Mouse (Mus musculus) liver, embryonic 14.5 days (tissue): ENCODE measurements around the gene Pde1a. TPM values are rescaled to one million over a fixed set of nuclear protein-coding genes. Genes with fewer than 3 reads are reported as not detected.

ENCODE experiments used
- ATAC-seq: fragments of 200-750 bp; cut with Nextera tagmentation; 2 replicates; pipeline ENCODE4 v1.8.0; 2017; ENCODE audit warnings: moderate number of reproducible peaks, mild to moderate bottlenecking, moderate library complexity; ENCODE audit not compliant: insufficient read depth
- DNase-seq, 3 experiments: peaks; one replicate each; pipeline ENCODE4 v3.0.0-alpha.2; 2012 to 2013; ENCODE audit warnings: low read depth in 3 of 3, low spot score in 3 of 3
- H3K27ac ChIP-seq: fragments of 300-500 bp; sonication (generic); 2 replicates; pipeline ENCODE4 v1.5.1; 2014; ENCODE audit warnings: moderate library complexity, mild to moderate bottlenecking, control low read depth, inconsistent platforms
- H3K27me3 ChIP-seq: fragments of 300-500 bp; sonication (generic); 2 replicates; pipeline ENCODE4 v1.6.1; 2014; ENCODE audit warnings: mild to moderate bottlenecking, low read length, moderate library complexity; ENCODE audit not compliant: control insufficient read depth, insufficient read depth
- H3K36me3 ChIP-seq: fragments of 300-500 bp; sonication (generic); replicated peaks from 2 replicates; pipeline ENCODE4 v1.6.1; 2014; ENCODE audit warnings: low read depth; ENCODE audit not compliant: control insufficient read depth, insufficient read depth
- H3K4me1 ChIP-seq, 2 experiments: fragments of 200-500 bp in 1 of 2; fragments of 300-500 bp in 1 of 2; sonication (generic) in 1 of 2; replicated peaks; 2 replicates each; pipeline ENCODE4 v1.6.1; 2012 to 2014; ENCODE audit warnings: antibody characterized with exemption in 1 of 2, inconsistent platforms in 1 of 2, low read length in 1 of 2; ENCODE audit not compliant: control insufficient read depth in 2 of 2, insufficient read depth in 2 of 2
- H3K4me2 ChIP-seq: fragments of 300-500 bp; sonication (generic); 2 replicates; pipeline ENCODE4 v1.6.1; 2014; ENCODE audit warnings: low read depth, mild to moderate bottlenecking, control low read depth, moderate library complexity
- H3K4me3 ChIP-seq, 2 experiments: fragments of 200-500 bp in 1 of 2; fragments of 300-500 bp in 1 of 2; sonication (generic) in 1 of 2; 2 replicates each; pipeline ENCODE4 v1.5.1; 2012 to 2014; ENCODE audit warnings: low read depth in 2 of 2, low read length in 2 of 2, mild to moderate bottlenecking in 2 of 2, control low read depth in 1 of 2, inconsistent platforms in 1 of 2, moderate library complexity in 1 of 2; ENCODE audit not compliant: insufficient read depth in 1 of 2
- H3K9ac ChIP-seq: fragments of 300-500 bp; sonication (generic); replicated peaks from 2 replicates; pipeline ENCODE4 v1.6.1; 2014; ENCODE audit warnings: mild to moderate bottlenecking, control low read depth, moderate library complexity
- H3K9me3 ChIP-seq: fragments of 300-500 bp; sonication (generic); 2 replicates; pipeline ENCODE4 v1.6.1; 2016; ENCODE audit warnings: low read length, mixed read lengths; ENCODE audit not compliant: control insufficient read depth
- CTCF ChIP-seq: IDR thresholded peaks from 2 replicates; pipeline ENCODE4 v1.5.1; 2016; ENCODE audit warnings: antibody characterized with exemption, low read depth, control low read depth
- EP300 ChIP-seq: IDR thresholded peaks from 2 replicates; pipeline ENCODE4 v1.6.1; 2016; ENCODE audit warnings: antibody characterized with exemption, low read depth
- WGBS: fragments of 180-500 bp; shearing (Covaris S2); extraction: QIAGEN DNeasy Blood & Tissue Kit; methylation state at CpG from one replicate; pipeline ENCODE4 v1.1.7; 2014; ENCODE audit not compliant: insufficient replicate concordance; 5-methylcytosine and 5-hydroxymethylcytosine counted together
- polyA plus RNA-seq, 2 experiments: library from polyadenylated mRNA; depleted of rRNA in 1 of 2; stranded (reverse) in 1 of 2; unstranded in 1 of 2; fragments of >200 nt; fragmentation: Nextera tagmentation in 1 of 2; extraction: Ambion mirVana in 1 of 2; gene quantifications; 2 replicates each; pipeline versions ENCODE4 v1.2.1 to v1.2.3; 2012 to 2014

Pde1a gene
- polyA plus RNA-seq, 2 experiments: 1.4 to 2.7 TPM

DNA sequence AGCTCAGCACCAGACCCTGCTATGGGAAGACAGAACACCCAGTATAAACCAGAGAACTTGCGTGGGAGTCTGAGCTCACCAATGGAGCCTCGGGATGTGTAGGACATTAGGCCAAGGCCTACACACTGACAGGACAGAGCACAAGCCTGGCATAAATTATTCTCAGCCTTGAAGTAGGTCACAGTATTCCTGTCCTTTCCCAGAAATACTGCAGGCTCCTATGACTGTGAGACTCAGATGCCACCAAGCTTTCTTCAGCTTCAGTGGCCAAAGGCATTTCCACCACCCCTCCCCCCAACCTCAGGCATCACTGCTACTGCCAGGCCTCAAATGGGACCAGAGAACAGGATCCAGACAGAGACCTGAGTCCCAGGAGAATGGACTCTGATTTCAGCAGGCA, 54.7 kb downstream of the Pde1a start:
- no peaks in the 10 kb centered on the region for H3K27me3 ChIP-seq
- no peaks in the 10 kb centered on the region for H3K36me3 ChIP-seq
- no peaks in the 10 kb centered on the region for H3K4me1 ChIP-seq
- TF ChIP-seq CTCF (no peak), EP300 (no peak)
- no peak overlapping the region for H3K9ac ChIP-seq
- no peak overlapping the region for H3K27ac ChIP-seq
- H3K9me3 ChIP-seq: no peaks in the 10 kb centered on the region
- ATAC-seq (no peak), DNase-seq (no peak)
- H3K4me2 ChIP-seq: no peak overlapping the region
- no peak overlapping the region for H3K4me3 ChIP-seq
- WGBS: 63% methylated on average over 2 of the region's 2 CpGs

DNA sequence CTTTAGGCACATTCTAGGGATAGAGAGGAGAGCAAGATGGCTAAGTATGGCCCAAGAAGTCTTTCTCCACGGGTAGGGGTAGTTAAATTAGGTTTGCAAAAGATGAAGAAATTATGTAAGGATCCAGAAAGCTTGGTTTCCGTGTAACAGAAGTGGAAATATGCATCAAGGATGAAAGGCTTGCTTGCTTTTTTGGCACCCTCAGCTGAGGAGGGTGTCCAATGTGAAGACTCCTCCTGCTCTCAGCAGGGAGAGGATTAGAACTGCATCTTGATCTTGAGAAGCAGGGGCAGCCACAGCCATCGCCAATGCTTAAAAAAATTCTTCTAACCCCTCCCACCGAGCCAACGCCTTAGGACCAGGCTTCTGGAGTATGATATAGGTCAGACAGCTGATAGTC, 55.2 kb downstream of the Pde1a start:
- Histone ChIP-seq H3K9ac (no peak overlapping the region), H3K36me3 (no peaks in the 10 kb centered on the region), H3K9me3 (no peaks in the 10 kb centered on the region), H3K4me2 (no peak overlapping the region), H3K27ac (no peak overlapping the region), H3K4me3 (no peak overlapping the region), H3K27me3 (no peaks in the 10 kb centered on the region), H3K4me1 (no peaks in the 10 kb centered on the region)
- DNase-seq (no peak), ATAC-seq (no peak)
- TF ChIP-seq CTCF (no peak), EP300 (no peak)
- WGBS: 44% methylated on average over 5 of the region's 5 CpGs

DNA sequence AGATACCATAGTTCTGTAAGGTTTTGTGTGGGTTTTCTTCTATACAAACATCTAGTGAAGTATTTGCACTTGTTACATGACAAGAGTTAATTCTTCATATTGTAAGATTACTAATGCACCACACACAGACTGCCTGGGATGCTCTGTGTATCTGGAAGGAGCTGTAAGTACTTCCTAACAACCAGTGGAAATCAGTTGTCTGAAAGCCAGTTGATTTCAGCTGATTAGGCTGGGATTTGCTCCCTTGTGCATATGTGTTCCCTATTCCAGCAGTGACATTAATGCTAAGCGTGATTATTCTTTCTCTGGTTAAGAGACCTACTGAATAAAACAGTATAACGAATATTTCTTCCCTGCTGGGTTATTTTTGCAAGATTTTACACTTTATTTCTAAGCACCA, 55.8 kb downstream of the Pde1a start:
- 56% methylated on average over 2 of the region's 2 CpGs for WGBS
- ATAC-seq (no peak), DNase-seq (no peak)
- Histone ChIP-seq H3K9ac (no peak overlapping the region), H3K4me2 (no peak overlapping the region), H3K9me3 (no peaks in the 10 kb centered on the region), H3K4me3 (no peak overlapping the region), H3K27ac (no peak overlapping the region), H3K27me3 (no peaks in the 10 kb centered on the region), H3K36me3 (no peaks in the 10 kb centered on the region), H3K4me1 (no peaks in the 10 kb centered on the region)
- TF ChIP-seq EP300 (no peak), CTCF (no peak)

DNA sequence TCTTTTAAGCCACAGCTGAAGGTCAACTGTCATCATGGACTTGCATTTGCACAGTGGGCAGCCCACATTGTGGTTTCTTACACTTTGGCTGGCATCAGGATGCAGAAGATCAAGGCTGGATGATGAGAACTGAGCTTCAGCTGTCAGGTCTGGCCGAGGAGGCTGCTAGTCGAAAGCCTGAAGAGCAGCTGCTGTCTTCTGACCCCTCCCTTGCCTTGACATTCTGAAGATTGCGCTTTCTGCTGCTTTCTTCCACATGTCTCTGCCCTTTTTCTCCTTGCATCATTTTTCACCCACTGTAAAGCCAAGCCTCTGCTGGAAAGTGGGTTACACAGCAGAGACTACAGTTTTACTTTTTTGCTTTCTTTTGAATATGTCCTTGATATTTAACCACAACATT, 59.5 kb downstream of the Pde1a start:
- Histone ChIP-seq H3K27me3 (no peaks in the 10 kb centered on the region), H3K4me1 (no peaks in the 10 kb centered on the region)

DNA sequence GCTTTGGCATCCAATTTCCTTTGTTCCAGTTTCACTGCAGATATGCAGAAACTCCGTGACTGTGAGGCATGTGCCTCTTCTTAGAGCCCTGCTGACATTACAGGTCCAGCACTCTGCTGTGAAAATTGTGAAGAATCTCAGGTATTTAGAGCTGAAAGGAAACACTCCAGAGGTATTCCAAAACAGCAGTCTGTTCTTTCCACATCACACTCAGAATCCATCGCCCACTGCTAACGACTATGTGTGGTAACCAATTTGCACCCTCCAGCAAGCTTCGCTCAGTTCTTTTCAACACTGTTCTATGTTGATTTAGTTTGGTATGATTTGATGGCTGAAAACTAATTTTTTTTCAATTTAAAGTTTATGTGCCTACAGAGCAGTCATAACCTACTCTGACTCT, 62.8 kb downstream of the Pde1a start:
- no peaks in the 10 kb centered on the region for H3K27me3 ChIP-seq
- H3K4me3 ChIP-seq: no peak overlapping the region
- TF ChIP-seq CTCF (no peak), EP300 (no peak)
- no peak overlapping the region for H3K27ac ChIP-seq
- no peaks in the 10 kb centered on the region for H3K36me3 ChIP-seq
- ATAC-seq: no peak
- no peak overlapping the region for H3K4me2 ChIP-seq
- no peaks in the 10 kb centered on the region for H3K4me1 ChIP-seq
- WGBS: 61% methylated on average over 4 of the region's 4 CpGs
- H3K9ac ChIP-seq: no peak overlapping the region
- no peak for DNase-seq
- no peaks in the 10 kb centered on the region for H3K9me3 ChIP-seq

More for the DNA sequence above, 59.5 kb downstream of the Pde1a start:
- TF ChIP-seq EP300: no peak
- no peak for TF ChIP-seq CTCF
- WGBS: 37% methylated on average over 3 of the region's 3 CpGs
- Histone ChIP-seq H3K27ac (no peak overlapping the region), H3K9me3 (no peaks in the 10 kb centered on the region), H3K9ac (no peak overlapping the region), H3K4me3 (no peak overlapping the region), H3K4me2 (no peak overlapping the region), H3K36me3 (no peaks in the 10 kb centered on the region)
- DNase-seq (no peak), ATAC-seq (no peak)

DNA sequence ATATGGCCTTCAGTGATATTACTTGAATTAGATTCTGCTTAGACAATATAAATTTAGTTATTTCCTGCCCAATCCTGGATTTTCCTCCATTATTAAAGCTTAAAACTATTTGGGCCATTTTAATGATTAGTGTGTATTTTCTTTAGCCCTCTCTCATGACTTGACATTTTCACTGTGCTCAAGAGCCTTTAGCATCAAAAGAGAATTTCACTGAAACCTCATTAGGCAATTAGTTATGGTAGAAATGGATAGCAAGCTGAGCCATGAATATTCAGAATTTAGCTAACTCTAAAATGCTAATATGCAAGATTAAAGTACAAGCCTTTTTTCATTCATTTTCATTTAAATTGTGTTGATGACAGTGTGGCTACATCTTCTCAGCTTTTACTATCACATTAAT, 73.2 kb downstream of the Pde1a start:
- no peak for ATAC-seq

More for the DNA sequence above, 73.2 kb downstream of the Pde1a start:
- Histone ChIP-seq H3K9me3 (no peaks in the 10 kb centered on the region), H3K27ac (no peak overlapping the region), H3K4me2 (no peak overlapping the region), H3K27me3 (no peaks in the 10 kb centered on the region), H3K4me1 (no peaks in the 10 kb centered on the region), H3K36me3 (no peaks in the 10 kb centered on the region), H3K4me3 (no peak overlapping the region), H3K9ac (no peak overlapping the region)
- TF ChIP-seq EP300: no peak
- no peak for TF ChIP-seq CTCF
- DNase-seq: no peak
